ENCODE assay signal across 8 mouse cellular contexts in the genomic region with DNA sequence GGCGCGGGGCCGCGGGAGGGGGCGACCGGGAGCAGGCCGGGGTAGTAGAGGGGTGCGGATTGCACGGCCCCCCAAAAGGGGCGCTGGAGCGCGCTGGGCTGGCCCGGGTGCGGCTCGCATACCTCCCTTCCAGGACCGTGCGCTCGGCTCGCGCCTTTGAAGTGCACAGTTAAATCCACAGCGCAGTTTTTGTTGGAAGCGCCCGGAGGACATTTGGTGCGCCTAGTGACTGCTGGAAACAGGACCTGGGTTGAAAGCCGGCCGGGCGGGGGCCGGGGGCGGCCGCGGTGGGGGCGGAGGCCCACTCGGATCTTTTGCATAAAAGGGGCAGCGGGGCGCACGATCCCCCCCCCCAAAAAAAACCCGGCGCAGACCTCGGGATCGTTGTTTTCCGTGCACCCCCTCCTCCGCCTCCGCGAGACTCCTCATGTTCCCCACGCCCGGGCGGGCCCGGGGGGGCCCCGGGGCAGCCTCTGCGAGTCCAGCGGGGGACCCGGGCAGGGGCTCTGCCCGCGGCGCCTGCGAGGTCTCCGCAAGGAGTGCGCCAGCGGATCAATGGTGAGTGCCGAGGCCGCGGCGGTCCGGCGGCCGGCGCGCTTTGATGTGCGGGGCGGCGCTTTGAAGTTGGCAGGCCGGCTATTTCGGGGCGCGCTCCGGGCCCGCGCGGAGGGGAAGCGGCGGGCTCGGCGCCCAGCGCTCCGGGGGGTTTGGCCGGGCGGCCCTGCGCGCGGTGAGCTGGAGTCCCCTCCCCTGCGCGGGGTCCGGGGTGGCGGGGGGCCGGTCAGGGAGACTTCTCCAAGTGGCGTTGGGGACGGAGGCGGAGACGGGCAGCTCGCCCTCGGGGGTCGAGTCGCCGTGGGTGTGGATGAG. TPM values are rescaled to one million over a fixed set of nuclear protein-coding genes. Genes with fewer than 3 reads are reported as not detected.
DNase-seq lines count a peak whose midpoint lies in the region; ATAC-seq lines count a peak whose summit lies in the region.

No protein-coding gene starts in this region.

- peak overlapping the region; percentile 70 for H3K9ac ChIP-seq in intestine, embryonic 14.5 days (ENCODE audit: low read length)

- H3K27me3 ChIP-seq in intestine, embryonic 14.5 days (replicated peaks; ENCODE audit: control insufficient read depth, insufficient read depth, low read length): 0 out of 2 replicates have a peak, but pooled peaks cover 3% of the 10 kb centered on the region
- H3K27me3 ChIP-seq in megakaryocyte, embryonic 14.5 days (replicated peaks): peaks cover 84% of the 10 kb centered on the region

- peak; percentile 90 for DNase-seq in adrenal gland, postnatal 10 days
- peak; percentile 93 for DNase-seq in embryo, embryonic 10.5 days (ENCODE audit: low spot score)
- peak; percentile 78 to 79 for DNase-seq in gastrocnemius, postnatal 36 days
- peak; percentile 91 for DNase-seq in intestine, embryonic 14.5 days (ENCODE audit: low spot score)
- peak; percentile 81 to 85 for DNase-seq in left cerebral cortex, postnatal 14 days (ENCODE audit: low spot score in 2 of 2)
- peak; percentile 89 for DNase-seq in right cerebral cortex, postnatal 10 days (ENCODE audit: low spot score in 2 of 2)
- peak; percentile 66 for DNase-seq in urinary bladder, postnatal 25 days (ENCODE audit: low spot score)

- no peaks in the 10 kb centered on the region for H3K9me3 ChIP-seq in intestine, embryonic 14.5 days (ENCODE audit: control insufficient read depth, low read length)
- peaks cover 28% of the 10 kb centered on the region for H3K9me3 ChIP-seq in megakaryocyte, embryonic 14.5 days

- peak overlapping the region; percentile 99 for H3K27ac ChIP-seq in intestine, embryonic 14.5 days (ENCODE audit: low read depth)

- peak; percentile 87 for ATAC-seq in intestine, embryonic 14.5 days (replicated peaks; ENCODE audit: low FRiP score, low TSS enrichment, low read depth)

- peak overlapping the region; percentile 83 for H3K4me3 ChIP-seq in intestine, embryonic 14.5 days (ENCODE audit: low read depth, low read length)
- H3K4me3 ChIP-seq in megakaryocyte, embryonic 14.5 days (replicated peaks): peak overlapping the region; percentile 64

- H3K4me1 ChIP-seq in intestine, embryonic 14.5 days (replicated peaks; ENCODE audit: control insufficient read depth, insufficient read depth, low read length): peaks cover 33% of the 10 kb centered on the region
- peaks cover 12% of the 10 kb centered on the region for H3K4me1 ChIP-seq in megakaryocyte, embryonic 14.5 days

- no peaks in the 10 kb centered on the region for H3K36me3 ChIP-seq in intestine, embryonic 14.5 days (ENCODE audit: control insufficient read depth, insufficient read depth, low read length)
- no peaks in the 10 kb centered on the region for H3K36me3 ChIP-seq in megakaryocyte, embryonic 14.5 days (replicated peaks; ENCODE audit: low read length)

- H3K4me2 ChIP-seq in intestine, embryonic 14.5 days (ENCODE audit: low read length): peak overlapping the region; percentile 48

- intact Hi-C loops in gastrocnemius, postnatal 36 days (cut with DNase I): loop anchor here (5.0 kb wide), 2 partner anchors 71 to 506 kb away; partner anchors contain the start of gene Amz2
- intact Hi-C loops in left cerebral cortex, postnatal 14 days (cut with DNase I): loop anchor here (5.0 kb wide), 1 partner anchor 271 kb away; no protein-coding TSS in a partner anchor

- under 1% methylated on average over 90 of the region's 104 CpGs for WGBS in intestine, embryonic 14.5 days

RNA-seq across cellular contexts. Expression of gene Axin2, which starts 0.7 kb away (rescaled TPM):
- total RNA-seq in adrenal gland, postnatal 10 days (2021): 10 to 100 TPM; 31.5 to 35.3 TPM
- 10 to 100 TPM in 1 of 2 experiments, 1 to 10 TPM in 1; 7.0 to 15.0 TPM for total RNA-seq in gastrocnemius, postnatal 36 days (2021)
- 6.5 and 8.0 TPM in 2 replicates for polyA plus RNA-seq in intestine, embryonic 14.5 days (2014; fragmentation: Nextera tagmentation; extraction: Ambion mirVana)
- 10 to 100 TPM; 30.4 to 41.8 TPM for total RNA-seq in left cerebral cortex, postnatal 14 days (2021)
- 0.04 TPM in 1 of 2 replicates, not detected in the other for polyA plus RNA-seq in megakaryocyte, embryonic 14.5 days (2012; ENCODE audit: insufficient read depth, low replicate concordance)

Comparison
In these comparisons a context has a peak if more than half of its experiments do, and no peak if none do; other contexts are left out.
1. Peak in every context shown above with its lines: DNase-seq, ATAC-seq, H3K4me3 ChIP-seq and H3K27ac ChIP-seq.